Mouse (Mus musculus) adrenal gland, adult (tissue): ENCODE data around the gene Brap.

ENCODE experiments used
- DNase-seq, 2 experiments: peaks; one replicate each; pipeline ENCODE4 v3.0.0; 2022 to 2023; ENCODE audit warnings: low spot score in 1 of 2; ENCODE audit not compliant: inconsistent age in 2 of 2

Brap gene

GRCm38 (mm10) chr5:121712934-121713538 lies 52.7 kb downstream of the Brap start:
- peak; percentile 74 to 89 for DNase-seq

GRCm38 (mm10) chr5:121714331-121714730 lies 54.0 kb downstream of the Brap start:
- DNase-seq, result no peak

DNA sequence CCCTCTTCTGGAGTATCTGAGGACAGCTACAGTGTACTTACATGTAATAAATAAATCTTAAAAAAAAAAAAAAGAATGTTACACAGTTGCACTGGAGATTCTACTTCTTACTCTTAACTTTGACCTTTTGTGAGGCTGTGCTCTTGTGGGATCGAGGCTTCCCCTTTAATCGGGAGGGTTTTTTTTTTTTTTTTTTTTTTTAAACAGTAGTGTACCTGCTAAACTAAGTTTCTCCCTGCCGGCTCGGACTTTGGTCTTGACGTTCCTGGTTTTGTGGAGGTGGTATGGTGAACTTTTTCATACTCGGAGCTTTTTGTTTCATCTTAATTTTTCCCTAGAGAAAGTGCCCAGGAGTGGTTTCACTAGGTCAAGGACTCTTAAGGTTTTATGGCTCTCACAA lies 54.6 kb downstream of the Brap start:
- DNase-seq, result no peak

DNA sequence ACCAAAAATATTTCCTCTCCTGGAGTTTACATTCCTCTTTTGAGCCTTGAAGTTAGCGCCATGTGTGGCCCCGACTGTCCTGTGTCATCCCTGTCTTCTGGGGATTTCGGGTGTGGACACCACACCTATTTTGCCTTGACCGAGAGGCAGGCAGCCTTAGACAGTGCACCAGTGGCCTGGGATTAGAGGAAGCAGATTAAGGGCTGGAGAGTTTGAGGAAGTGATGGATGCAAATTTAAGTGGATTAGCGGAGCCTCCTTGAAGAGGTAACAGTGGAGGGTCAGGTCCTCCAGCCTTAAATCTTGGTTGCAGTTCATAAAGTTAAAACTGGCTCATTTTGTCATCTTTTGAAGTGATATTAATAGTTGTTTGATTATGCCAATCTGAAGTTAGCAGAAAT lies 58.1 kb downstream of the Brap start:
- no peak for DNase-seq

- DNase-seq, result no peak
These were observed 60.7 kb downstream of the Brap start for GRCm38 (mm10) chr5:121720888-121721585.

DNA sequence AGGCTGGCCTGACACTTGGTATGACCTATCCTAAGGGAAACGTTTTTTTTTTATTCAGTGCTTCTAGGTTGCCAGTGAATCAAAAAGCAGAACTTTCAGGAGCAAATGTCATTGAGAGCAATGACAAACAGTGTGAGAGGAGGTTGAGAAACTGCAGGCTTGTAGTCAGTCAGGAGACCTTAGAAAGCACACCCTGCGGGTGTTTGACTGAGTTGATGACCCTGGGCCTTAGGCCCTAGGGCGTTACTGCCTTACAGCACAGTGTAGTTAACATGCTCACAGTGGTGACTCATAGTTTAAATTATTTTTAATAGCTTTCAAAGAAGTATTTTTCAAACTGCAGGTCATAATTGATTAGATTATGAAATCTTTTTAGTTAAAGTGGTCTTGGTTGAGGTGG lies 61.5 kb downstream of the Brap start:
- peak in 1 of 2 experiments; percentile 77 for DNase-seq

DNA sequence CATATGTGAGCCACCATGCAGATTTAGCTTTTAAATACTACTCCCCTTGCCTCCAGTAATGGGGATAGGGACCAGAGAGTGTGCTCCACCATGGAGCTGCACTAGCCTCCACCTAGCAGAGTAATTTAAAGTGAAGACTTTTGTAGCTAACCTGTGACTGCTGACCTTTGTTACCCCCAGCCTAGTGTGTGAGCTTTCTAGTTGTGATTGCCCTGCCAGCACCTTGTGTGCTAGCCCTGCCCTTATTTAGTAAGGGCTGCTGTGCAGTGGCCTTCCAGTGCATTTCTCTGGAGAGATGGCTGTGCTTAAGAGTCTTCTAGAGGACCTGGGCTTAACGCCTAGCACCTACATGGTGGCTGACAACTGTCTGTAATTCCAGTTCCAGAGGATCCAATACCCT lies 64.3 kb downstream of the Brap start:
- no peak for DNase-seq

DNA sequence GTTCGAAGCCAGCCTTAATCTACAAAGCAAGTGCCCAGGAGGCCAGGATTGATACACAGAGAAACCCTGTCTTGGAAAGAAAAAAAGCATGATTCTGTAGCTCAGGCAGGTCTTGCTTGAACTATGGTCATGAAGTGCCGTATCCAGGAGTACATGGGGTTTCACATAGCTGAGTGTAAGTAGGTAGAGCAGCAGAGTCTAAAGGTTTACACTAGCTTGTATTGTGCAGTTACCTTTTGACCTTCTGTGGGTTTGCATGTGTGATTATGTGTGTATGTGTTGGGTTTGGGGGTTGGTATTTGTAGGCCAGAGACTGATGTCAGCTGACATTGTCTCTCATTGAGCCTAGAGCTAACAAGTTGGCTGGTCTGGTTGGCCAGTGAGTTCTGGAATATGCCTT lies 69.7 kb downstream of the Brap start:
- DNase-seq, result no peak

- no peak for DNase-seq
These were observed 76.3 kb downstream of the Brap start for GRCm38 (mm10) chr5:121736641-121737040.
